Mouse (Mus musculus) heart, postnatal 0 days (tissue): ENCODE data around the gene Ywhag. TPM values are rescaled to one million over a fixed set of nuclear protein-coding genes. Genes with fewer than 3 reads are reported as not detected.

Source experiments
- ATAC-seq: fragments of 200-750 bp; cut with Nextera tagmentation; 2 replicates; pipeline ENCODE4 v1.8.0; 2017; ENCODE audit warnings: low read depth, moderate number of reproducible peaks, moderate library complexity; ENCODE audit not compliant: insufficient read depth
- DNase-seq: peaks from one replicate; pipeline ENCODE4 v3.0.0-alpha.2; 2016; ENCODE audit warnings: low spot score
- H3K27ac ChIP-seq: fragments of 300-500 bp; sonication (generic); 2 replicates; pipeline ENCODE4 v1.5.1; 2014; ENCODE audit warnings: low read depth, mild to moderate bottlenecking
- H3K27me3 ChIP-seq: fragments of 300-500 bp; sonication (generic); 2 replicates; pipeline ENCODE4 v1.6.1; 2014; ENCODE audit warnings: low read length, mixed read lengths; ENCODE audit not compliant: control insufficient read depth, insufficient read depth
- H3K36me3 ChIP-seq: fragments of 300-500 bp; sonication (generic); replicated peaks from 2 replicates; pipeline ENCODE4 v1.6.1; 2014; ENCODE audit warnings: low read length, mixed read lengths; ENCODE audit not compliant: control insufficient read depth, insufficient read depth
- H3K4me1 ChIP-seq: fragments of 300-500 bp; sonication (generic); 2 replicates; pipeline ENCODE4 v1.6.1; 2014; ENCODE audit warnings: antibody characterized with exemption; ENCODE audit not compliant: control insufficient read depth, insufficient read depth
- H3K4me2 ChIP-seq: fragments of 300-500 bp; sonication (generic); 2 replicates; pipeline ENCODE4 v1.6.1; 2014; ENCODE audit warnings: low read depth, mild to moderate bottlenecking, low read length, moderate library complexity
- H3K4me3 ChIP-seq: fragments of 300-500 bp; sonication (generic); 2 replicates; pipeline ENCODE4 v1.5.1; 2014; ENCODE audit warnings: low read depth, low read length
- H3K9ac ChIP-seq: fragments of 300-500 bp; sonication (generic); replicated peaks from 2 replicates; pipeline ENCODE4 v1.6.1; 2014; ENCODE audit warnings: low read depth, low read length, mixed read lengths
- H3K9me3 ChIP-seq: fragments of 300-500 bp; sonication (generic); replicated peaks from 2 replicates; pipeline ENCODE4 v1.6.1; 2016; ENCODE audit warnings: low read length; ENCODE audit not compliant: control insufficient read depth
- CTCF ChIP-seq: IDR thresholded peaks from 2 replicates; pipeline ENCODE4 v1.5.1; 2016; ENCODE audit warnings: antibody characterized with exemption, control low read depth, low read depth
- EP300 ChIP-seq: IDR thresholded peaks from 2 replicates; pipeline ENCODE4 v1.6.1; 2016; ENCODE audit warnings: antibody characterized with exemption, low read depth
- WGBS: fragments of 180-500 bp; shearing (Covaris S2); extraction: QIAGEN DNeasy Blood & Tissue Kit; methylation state at CpG from one replicate; pipeline ENCODE4 v1.1.7; 2014; 5-methylcytosine and 5-hydroxymethylcytosine counted together
- polyA plus RNA-seq: library from polyadenylated mRNA; unstranded; fragments of >200 nt; fragmentation: Nextera tagmentation; extraction: Ambion mirVana; gene quantifications from 2 replicates; pipeline ENCODE4 v1.2.1, GENCODE M21; 2015
- total RNA-seq: library from RNA; depleted of rRNA; stranded (reverse); fragments of >200 nt; gene quantifications from 2 replicates; pipeline ENCODE4 v1.2.3, GENCODE M21; 2014; ENCODE audit warnings: low replicate concordance

Gene Ywhag
- total and polyA plus RNA-seq, 2 experiments from 2014 or later = 67.2 to 149 TPM

DNA sequence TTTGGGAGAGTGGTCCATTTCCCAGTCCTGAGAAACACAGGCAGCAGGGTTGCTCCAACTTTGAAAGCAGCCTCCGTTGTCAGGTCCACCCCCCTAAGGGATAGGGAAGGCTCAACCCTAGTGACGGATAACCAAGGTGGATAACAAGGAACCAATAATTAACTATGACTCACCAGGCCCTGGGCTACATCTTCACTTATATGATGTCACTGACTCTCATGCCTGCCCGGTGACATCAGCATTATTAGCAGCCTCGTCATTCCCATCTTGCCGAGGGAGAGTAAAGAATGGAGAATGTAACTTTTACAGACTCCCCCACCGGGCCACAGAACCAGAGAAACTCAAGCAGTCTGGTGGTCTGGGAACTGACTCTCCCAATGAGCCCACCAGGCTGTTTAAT, 49.8 kb downstream of the Ywhag start:
- ATAC-seq = no peak
- DNase-seq = no peak
- H3K4me1 ChIP-seq = peaks cover 6% of the 10 kb centered on the region; the same call in 1 of the 2 replicates
- H3K4me3 ChIP-seq = no peak overlapping the region
- no peak overlapping the region for H3K9ac ChIP-seq
- H3K27me3 ChIP-seq = no peaks in the 10 kb centered on the region
- TF ChIP-seq CTCF (no peak), EP300 (no peak)
- 38% methylated on average over 6 of the region's 6 CpGs for WGBS
- no peak overlapping the region for H3K4me2 ChIP-seq
- no peaks in the 10 kb centered on the region for H3K36me3 ChIP-seq
- H3K27ac ChIP-seq = no peak overlapping the region
- H3K9me3 ChIP-seq = no peaks in the 10 kb centered on the region

DNA sequence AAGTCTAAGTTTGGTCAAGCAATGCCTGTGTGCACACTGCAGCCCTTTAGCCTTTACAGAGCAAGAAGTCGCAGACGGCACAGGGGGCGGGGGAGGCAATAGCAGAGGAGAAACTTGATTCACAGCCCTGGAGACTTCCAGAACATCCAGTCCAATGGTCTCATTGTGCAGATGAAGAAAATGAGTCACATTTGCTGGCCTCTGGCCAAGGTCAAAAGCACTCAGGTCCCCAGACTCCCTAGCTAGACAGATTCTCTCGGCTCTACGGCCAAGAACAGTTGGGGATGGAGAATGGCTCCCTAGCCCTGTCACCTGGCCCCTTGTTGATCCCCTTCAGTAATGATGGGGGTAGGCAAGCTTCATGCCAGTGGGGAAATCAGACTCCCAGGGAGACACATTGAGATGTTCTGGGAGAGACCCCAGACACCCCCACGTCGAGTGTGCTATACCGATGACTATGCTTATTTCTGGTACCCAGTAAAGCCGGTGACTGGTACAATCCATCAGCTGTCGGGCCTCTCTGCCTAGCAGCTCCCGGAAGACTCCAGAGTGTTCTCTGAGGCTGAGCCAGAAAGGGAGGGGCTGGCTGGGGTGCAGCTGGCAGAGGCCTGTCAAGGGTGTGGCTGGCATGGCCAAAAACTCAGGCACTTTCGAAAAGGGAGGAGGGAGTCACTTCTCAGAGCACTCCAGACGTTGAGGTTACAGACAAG, 54.8 kb downstream of the Ywhag start:
- 12% methylated on average over 13 of the region's 13 CpGs for WGBS
- Histone ChIP-seq H3K4me2 (no peak overlapping the region), H3K27me3 (no peaks in the 10 kb centered on the region), H3K36me3 (no peaks in the 10 kb centered on the region), H3K9ac (no peak overlapping the region), H3K9me3 (no peaks in the 10 kb centered on the region), H3K4me1 (peaks cover 13% of the 10 kb centered on the region; the same call in 1 of the 2 replicates), H3K4me3 (no peak overlapping the region), H3K27ac (peak overlapping the region; percentile 64)
- DNase-seq = peak; percentile 77
- TF ChIP-seq EP300 (no peak), CTCF (no peak)
- ATAC-seq = peak; percentile 81

DNA sequence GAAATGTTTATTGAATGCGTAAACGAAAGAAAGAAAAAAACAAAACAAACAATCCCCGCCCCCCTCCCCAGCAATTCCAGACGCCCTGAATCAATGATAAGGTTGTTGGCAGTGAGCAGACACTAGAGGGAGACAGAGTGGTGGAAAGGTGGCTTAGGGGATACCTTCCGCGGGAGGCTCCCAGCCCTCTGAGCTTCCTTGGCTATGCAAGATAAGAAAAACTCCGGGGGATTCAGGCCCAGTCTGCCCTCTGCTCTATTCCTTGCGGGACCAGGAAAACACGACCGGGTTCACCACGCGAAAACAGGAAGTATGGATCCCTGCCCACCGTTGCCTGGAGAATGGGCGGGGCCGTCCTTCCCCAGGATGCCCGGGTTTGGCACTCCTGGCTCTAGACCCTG, 56.6 kb downstream of the Ywhag start:
- Histone ChIP-seq H3K4me1 (peaks cover 13% of the 10 kb centered on the region; the same call in 1 of the 2 replicates), H3K36me3 (no peaks in the 10 kb centered on the region), H3K9ac (0 out of 2 replicates have a peak overlapping the region, but pooled peaks have one; percentile 8), H3K27ac (peak overlapping the region; percentile 61), H3K9me3 (no peaks in the 10 kb centered on the region), H3K4me3 (peak overlapping the region; percentile 33), H3K27me3 (peaks cover 5% of the 10 kb centered on the region; the same call in 1 of the 2 replicates), H3K4me2 (peak overlapping the region; percentile 67)
- DNase-seq (peak; percentile 80), ATAC-seq (peak; percentile 62; the same call in 1 of the 2 replicates)
- TF ChIP-seq CTCF (peak; percentile 69), EP300 (no peak)
- 1% methylated on average over 16 of the region's 16 CpGs for WGBS

DNA sequence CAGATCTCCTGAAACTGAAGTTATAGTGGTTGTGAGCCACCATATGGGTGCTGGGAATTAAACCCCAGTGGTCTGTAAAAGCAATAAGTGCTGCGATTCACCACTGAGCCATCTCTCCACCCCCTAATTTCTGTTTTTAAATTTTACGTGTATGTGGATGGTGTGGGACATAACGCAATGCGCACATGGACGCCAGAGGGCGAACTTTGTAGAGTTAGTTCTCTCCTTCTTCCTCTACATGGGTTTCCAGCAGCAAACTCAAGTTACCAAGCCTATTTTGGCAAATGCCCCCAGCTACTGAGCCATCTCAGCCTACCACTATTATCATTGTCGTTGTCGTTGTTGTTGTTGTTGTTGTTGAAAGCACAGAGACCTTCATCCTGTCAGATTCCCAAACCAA, 57.2 kb downstream of the Ywhag start:
- DNase-seq (peak; percentile 69), ATAC-seq (peak; percentile 57; the same call in 1 of the 2 replicates)
- Histone ChIP-seq H3K4me2 (peak overlapping the region; percentile 67), H3K4me3 (peak overlapping the region; percentile 33), H3K9ac (no peak overlapping the region), H3K36me3 (no peaks in the 10 kb centered on the region), H3K4me1 (peaks cover 13% of the 10 kb centered on the region; the same call in 1 of the 2 replicates), H3K9me3 (no peaks in the 10 kb centered on the region), H3K27me3 (peaks cover 10% of the 10 kb centered on the region; the same call in 1 of the 2 replicates), H3K27ac (peak overlapping the region; percentile 61)
- TF ChIP-seq CTCF = peak; percentile 56
- TF ChIP-seq EP300 = no peak
- 7% methylated on average over 8 of the region's 8 CpGs for WGBS

DNA sequence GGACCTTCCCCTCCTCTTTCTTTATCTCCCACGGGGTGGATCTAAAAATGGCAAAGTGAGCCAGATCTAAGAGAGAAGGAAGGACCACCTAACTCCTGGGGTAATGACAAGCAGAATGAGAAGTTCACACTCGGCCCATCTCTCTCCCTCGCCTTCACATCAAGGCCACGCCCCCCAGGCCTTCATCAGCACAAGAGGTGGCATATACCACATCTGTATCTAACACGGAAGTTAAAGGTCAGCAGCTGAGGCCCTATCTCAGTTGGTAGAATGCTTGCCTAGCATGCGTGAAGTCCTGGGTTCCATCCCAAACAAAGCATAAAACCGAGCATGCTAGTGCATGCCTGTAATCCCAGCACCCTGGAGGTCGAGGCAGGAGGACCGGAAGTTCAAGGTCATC, 60.7 kb downstream of the Ywhag start:
- TF ChIP-seq EP300 (no peak), CTCF (no peak)
- Histone ChIP-seq H3K27ac (no peak overlapping the region), H3K9ac (no peak overlapping the region), H3K27me3 (peaks cover 37% of the 10 kb centered on the region), H3K4me1 (peaks cover 6% of the 10 kb centered on the region; the same call in 1 of the 2 replicates), H3K4me3 (no peak overlapping the region), H3K36me3 (no peaks in the 10 kb centered on the region), H3K9me3 (no peaks in the 10 kb centered on the region), H3K4me2 (no peak overlapping the region)
- 52% methylated on average over 9 of the region's 9 CpGs for WGBS
- no peak for ATAC-seq
- DNase-seq = no peak
